Mouse (Mus musculus) megakaryocyte, embryonic 14.5 days (primary cell): ENCODE data around the gene Sprr1b.

Experiments used
- FLI1 ChIP-seq: IDR thresholded peaks from 2 replicates; pipeline ENCODE4 v1.6.1; 2012; ENCODE audit warnings: low read length, inconsistent platforms, mixed read lengths
- GATA1 ChIP-seq: IDR thresholded peaks from 3 replicates; pipeline ENCODE4 v1.6.1; 2012; ENCODE audit warnings: mixed read lengths, low read length, inconsistent platforms, borderline replicate concordance

DNA sequence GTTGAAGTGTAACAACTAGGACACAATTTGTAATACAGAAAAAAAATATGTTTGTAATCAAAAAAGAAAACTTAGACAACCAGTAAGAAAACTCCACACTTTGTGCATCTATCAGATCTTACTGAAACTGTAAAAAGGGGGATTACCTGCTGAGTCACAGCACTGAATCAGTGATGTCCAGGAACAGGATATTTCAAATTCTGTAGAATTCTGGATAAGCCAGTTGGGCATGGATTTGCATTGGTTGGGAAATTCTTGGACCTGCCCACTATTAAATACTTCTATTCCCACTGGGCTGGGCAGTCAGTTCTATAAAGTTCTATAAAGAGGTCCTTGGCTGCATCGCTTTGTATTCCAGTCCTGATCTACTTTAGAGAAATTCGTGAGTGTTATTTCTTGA, 20.8 kb downstream of the Sprr1b start, which contains the start of gene Sprr2j-ps:
- TF ChIP-seq GATA1 (no peak), FLI1 (no peak)
